Mouse (Mus musculus) neural tube, embryonic 14.5 days (tissue): Measurements from ENCODE around the gene Maml3. TPM values are rescaled to one million over a fixed set of nuclear protein-coding genes. Genes with fewer than 3 reads are reported as not detected.
A peak's percentile ranks its signal among the peaks of the same experiment; 100 is the strongest.

Experiments
- ATAC-seq: fragments of 200-750 bp; cut with Nextera tagmentation; 2 replicates; pipeline ENCODE4 v1.8.0; 2017; ENCODE audit warnings: low read depth, mild to moderate bottlenecking, moderate TSS enrichment, moderate library complexity
- H3K27ac ChIP-seq: fragments of 300-500 bp; sonication (generic); 2 replicates; pipeline ENCODE4 v1.5.1; 2014; ENCODE audit warnings: low read depth, mild to moderate bottlenecking, control low read depth, low read length, moderate library complexity, mixed read lengths
- H3K27me3 ChIP-seq: fragments of 300-500 bp; sonication (generic); 2 replicates; pipeline ENCODE4 v1.6.1; 2014; ENCODE audit warnings: low read length; ENCODE audit not compliant: control insufficient read depth, insufficient read depth
- H3K36me3 ChIP-seq: fragments of 300-500 bp; sonication (generic); 2 replicates; pipeline ENCODE4 v1.6.1; 2014; ENCODE audit warnings: low read length, mixed read lengths; ENCODE audit not compliant: control insufficient read depth, insufficient read depth
- H3K4me1 ChIP-seq: fragments of 300-500 bp; sonication (generic); 2 replicates; pipeline ENCODE4 v1.6.1; 2014; ENCODE audit warnings: low read length; ENCODE audit not compliant: control insufficient read depth, insufficient read depth
- H3K4me2 ChIP-seq: fragments of 300-500 bp; sonication (generic); 2 replicates; pipeline ENCODE4 v1.6.1; 2014; ENCODE audit warnings: mild to moderate bottlenecking, low read depth, low read length, control low read depth
- H3K4me3 ChIP-seq: fragments of 300-500 bp; sonication (generic); 2 replicates; pipeline ENCODE4 v1.5.1; 2014; ENCODE audit warnings: low read depth, low read length, control low read depth, mixed read lengths
- H3K9ac ChIP-seq: fragments of 300-500 bp; sonication (generic); replicated peaks from 2 replicates; pipeline ENCODE4 v1.6.1; 2014; ENCODE audit warnings: low read depth, mild to moderate bottlenecking, control low read depth, low read length, mixed read lengths
- H3K9me3 ChIP-seq: fragments of 300-500 bp; sonication (generic); 2 replicates; pipeline ENCODE4 v1.6.1; 2016; ENCODE audit warnings: low read length; ENCODE audit not compliant: control insufficient read depth
- WGBS: fragments of 180-500 bp; shearing (Covaris S2); extraction: QIAGEN DNeasy Blood & Tissue Kit; methylation state at CpG from one replicate; pipeline ENCODE4 v1.1.7; 2014; 5-methylcytosine and 5-hydroxymethylcytosine counted together
- polyA plus RNA-seq: library from polyadenylated mRNA; unstranded; fragments of >200 nt; fragmentation: Nextera tagmentation; extraction: Ambion mirVana; gene quantifications from 2 replicates; pipeline ENCODE4 v1.2.1, GENCODE M21; 2014

Gene Maml3
- polyA plus RNA-seq, 1 experiment from 2014 or later = 8.2 TPM

DNA sequence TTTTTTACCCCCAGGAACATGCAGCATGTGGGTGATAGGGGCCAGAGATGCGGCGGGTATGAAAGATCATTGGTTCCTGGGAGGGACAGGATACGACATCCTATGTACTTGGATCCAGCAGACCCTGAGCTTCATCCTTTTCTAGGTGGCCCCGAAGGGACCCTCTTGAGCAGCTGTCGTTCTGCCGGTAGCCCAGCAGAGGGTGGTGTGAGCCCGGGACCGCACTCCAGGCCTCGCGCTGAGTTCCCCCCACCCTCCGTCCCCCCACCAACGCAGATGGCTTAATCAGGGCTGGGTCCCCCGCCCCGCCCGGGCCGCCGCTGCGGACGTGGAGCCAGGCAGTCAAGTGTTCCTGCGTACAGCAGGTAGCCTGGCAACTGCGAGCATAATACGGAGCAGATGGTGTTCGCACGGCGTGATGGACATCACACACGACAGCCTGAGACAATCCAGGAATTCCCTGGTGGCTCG is 403.6 kb downstream of the Maml3 start:
- peak; percentile 95 for ATAC-seq
- Histone ChIP-seq H3K9ac (peak overlapping the region; percentile 50), H3K4me2 (peak overlapping the region; percentile 47), H3K4me1 (peaks cover 27% of the 10 kb centered on the region), H3K9me3 (no peaks in the 10 kb centered on the region), H3K27me3 (no peaks in the 10 kb centered on the region), H3K36me3 (no peaks in the 10 kb centered on the region), H3K4me3 (peak overlapping the region; percentile 26), H3K27ac (peak overlapping the region; percentile 85)
- WGBS = under 1% methylated on average over 27 of the region's 27 CpGs

DNA sequence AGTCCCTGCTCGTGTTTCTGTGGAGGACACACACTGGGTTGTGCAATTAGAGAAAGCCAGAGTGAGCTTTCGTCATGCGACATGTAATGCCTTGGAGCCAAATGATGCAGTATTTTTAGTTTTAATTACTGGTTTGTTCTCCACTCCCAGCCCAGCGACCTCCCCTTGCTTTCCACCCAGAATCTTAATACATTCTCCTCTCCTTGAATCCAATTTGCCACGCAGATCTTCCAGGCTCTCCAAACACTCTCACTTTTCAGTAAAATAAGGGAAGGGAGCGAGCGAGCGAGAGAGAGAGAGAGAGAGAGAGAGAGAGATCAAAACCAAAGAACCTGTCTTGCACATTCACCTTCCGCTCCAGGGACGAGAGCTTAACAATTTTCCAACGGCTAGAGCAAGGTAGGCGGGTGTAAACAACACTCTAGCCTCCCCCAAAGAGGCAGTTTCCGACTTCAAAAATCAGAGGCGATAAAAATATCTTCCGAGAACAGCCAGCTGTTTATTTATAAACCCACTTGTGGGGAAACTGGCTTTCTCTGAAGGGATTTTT is 404.1 kb downstream of the Maml3 start:
- Histone ChIP-seq H3K27ac (peak overlapping the region; percentile 85), H3K27me3 (no peaks in the 10 kb centered on the region), H3K4me2 (peak overlapping the region; percentile 47), H3K9me3 (no peaks in the 10 kb centered on the region), H3K4me1 (peaks cover 27% of the 10 kb centered on the region), H3K4me3 (peak overlapping the region; percentile 26), H3K9ac (peak overlapping the region; percentile 50), H3K36me3 (no peaks in the 10 kb centered on the region)
- no peak for ATAC-seq
- 20% methylated on average over 15 of the region's 15 CpGs for WGBS

DNA sequence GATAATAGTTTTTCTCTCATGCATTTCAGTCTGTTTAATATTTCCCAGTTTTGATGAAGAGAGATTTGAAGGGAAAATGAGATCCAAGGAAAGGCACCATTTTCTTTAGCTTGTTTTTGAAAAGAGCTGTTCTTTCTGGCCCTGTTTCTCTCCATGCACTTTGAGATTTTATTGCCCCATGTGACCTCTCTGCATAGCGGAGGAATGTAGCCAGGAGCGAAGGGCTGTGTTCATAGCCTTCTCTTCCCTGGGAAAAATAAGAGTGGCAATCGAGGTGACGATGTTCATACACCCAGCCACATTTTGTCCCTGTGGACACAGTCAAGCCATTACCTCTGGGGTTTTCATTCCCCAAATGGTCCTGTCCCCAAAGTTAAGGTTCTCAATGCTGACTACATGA is 404.8 kb downstream of the Maml3 start:
- 18% methylated on average over 4 of the region's 4 CpGs for WGBS
- H3K9ac ChIP-seq = peak overlapping the region; percentile 11; the same call in 1 of the 2 replicates
- no peak overlapping the region for H3K4me3 ChIP-seq
- no peak for ATAC-seq
- 0 out of 2 replicates have a peak overlapping the region, but pooled peaks have one; percentile 47 for H3K4me2 ChIP-seq
- H3K9me3 ChIP-seq = no peaks in the 10 kb centered on the region
- H3K27me3 ChIP-seq = no peaks in the 10 kb centered on the region
- peaks cover 27% of the 10 kb centered on the region for H3K4me1 ChIP-seq
- H3K27ac ChIP-seq = peak overlapping the region; percentile 85
- H3K36me3 ChIP-seq = no peaks in the 10 kb centered on the region

DNA sequence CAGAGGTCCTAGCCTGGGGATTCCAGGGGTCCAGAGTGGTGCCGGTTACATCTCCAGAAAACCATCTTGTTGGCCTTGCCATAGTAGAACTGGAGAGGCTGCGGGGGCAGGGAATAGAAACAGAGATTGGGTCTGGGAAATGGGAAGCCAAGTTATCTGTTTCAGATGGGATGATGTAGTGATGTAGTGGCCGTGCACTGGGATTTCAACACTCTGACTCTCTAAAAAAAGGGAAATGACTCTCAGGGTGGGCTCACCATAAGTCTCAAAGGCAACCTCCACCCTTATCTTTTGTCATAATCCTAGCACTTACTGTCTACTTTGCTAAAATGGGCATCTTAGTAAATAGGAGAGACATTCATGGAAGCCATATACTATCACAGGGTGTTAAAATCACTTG is 406.9 kb downstream of the Maml3 start:
- ATAC-seq = no peak
- Histone ChIP-seq H3K9me3 (no peaks in the 10 kb centered on the region), H3K4me1 (peaks cover 27% of the 10 kb centered on the region), H3K27ac (no peak overlapping the region), H3K4me3 (no peak overlapping the region), H3K27me3 (no peaks in the 10 kb centered on the region), H3K36me3 (no peaks in the 10 kb centered on the region), H3K9ac (no peak overlapping the region), H3K4me2 (no peak overlapping the region)
- 88% methylated on average over 3 of the region's 3 CpGs for WGBS

DNA sequence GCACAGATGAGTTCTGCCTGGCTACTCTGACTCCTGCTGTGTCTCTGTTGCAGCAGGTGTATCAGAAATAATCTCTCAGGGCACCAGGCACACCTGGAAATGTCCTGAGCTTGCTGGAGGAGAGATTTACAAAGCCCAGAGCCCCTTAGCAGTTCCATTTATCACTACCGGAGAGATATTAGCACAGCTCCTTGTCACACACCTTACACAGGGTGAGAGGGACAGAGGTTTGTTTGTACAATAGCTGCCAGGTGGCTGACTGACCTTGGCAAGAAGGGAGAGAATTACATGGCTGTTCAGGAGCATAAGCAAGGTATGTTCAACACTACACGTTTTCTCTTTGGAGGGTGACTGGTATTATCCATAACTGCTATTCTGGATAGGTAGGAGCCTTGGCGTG is 409.2 kb downstream of the Maml3 start:
- Histone ChIP-seq H3K4me2 (no peak overlapping the region), H3K4me3 (no peak overlapping the region), H3K36me3 (no peaks in the 10 kb centered on the region), H3K9me3 (no peaks in the 10 kb centered on the region), H3K27me3 (no peaks in the 10 kb centered on the region), H3K9ac (no peak overlapping the region), H3K27ac (no peak overlapping the region), H3K4me1 (peaks cover 10% of the 10 kb centered on the region)
- 91% methylated on average over 3 of the region's 3 CpGs for WGBS
- no peak for ATAC-seq

DNA sequence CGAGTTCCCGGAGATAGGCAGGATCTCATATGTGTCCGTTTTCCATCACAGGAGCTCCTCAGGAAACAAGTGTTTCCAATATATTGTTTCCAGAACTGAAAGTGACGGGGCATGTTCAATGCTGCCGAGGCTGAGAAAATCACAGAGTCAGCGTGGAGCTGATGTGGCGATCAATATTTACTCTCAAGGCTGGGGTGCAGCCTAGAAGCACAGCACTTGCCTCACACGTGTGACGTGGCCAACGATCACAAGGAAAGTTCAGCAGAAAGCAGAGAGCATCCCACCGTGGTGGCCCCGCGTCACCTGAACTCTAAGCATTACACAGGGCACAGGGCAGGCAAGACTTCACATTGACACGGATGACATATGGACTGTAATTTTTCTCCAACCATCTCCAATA is 410.3 kb downstream of the Maml3 start:
- no peaks in the 10 kb centered on the region for H3K9me3 ChIP-seq
- H3K27ac ChIP-seq = no peak overlapping the region
- no peaks in the 10 kb centered on the region for H3K27me3 ChIP-seq
- ATAC-seq = no peak
- no peak overlapping the region for H3K4me2 ChIP-seq
- no peak overlapping the region for H3K4me3 ChIP-seq
- no peaks in the 10 kb centered on the region for H3K4me1 ChIP-seq
- WGBS = 90% methylated on average over 14 of the region's 14 CpGs
- H3K9ac ChIP-seq = no peak overlapping the region
- no peaks in the 10 kb centered on the region for H3K36me3 ChIP-seq

DNA sequence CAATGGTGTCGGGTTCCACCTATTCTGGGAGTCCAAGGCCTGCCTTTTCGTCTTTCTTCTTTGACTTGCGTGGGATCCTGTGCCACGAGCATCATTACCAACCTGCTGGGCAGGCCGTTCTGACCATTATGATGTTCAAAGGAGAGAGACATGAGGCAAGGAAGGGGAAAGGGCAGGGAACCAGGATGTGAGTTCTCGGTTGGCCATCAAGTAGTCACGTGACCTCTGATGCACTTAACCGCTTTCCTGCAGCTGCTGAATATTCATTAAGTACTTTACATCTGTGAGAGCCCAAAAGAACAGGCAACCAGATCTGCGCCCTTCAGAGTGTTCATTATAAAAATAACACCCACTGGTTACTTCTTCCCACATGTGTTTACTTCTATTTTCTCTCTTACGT is 411.7 kb downstream of the Maml3 start:
- H3K4me2 ChIP-seq = no peak overlapping the region
- no peak overlapping the region for H3K4me3 ChIP-seq
- 84% methylated on average over 10 of the region's 10 CpGs for WGBS
- no peaks in the 10 kb centered on the region for H3K4me1 ChIP-seq
- H3K36me3 ChIP-seq = peaks cover 10% of the 10 kb centered on the region; the same call in 1 of the 2 replicates
- H3K9me3 ChIP-seq = no peaks in the 10 kb centered on the region
- H3K27ac ChIP-seq = no peak overlapping the region
- H3K27me3 ChIP-seq = no peaks in the 10 kb centered on the region
- H3K9ac ChIP-seq = no peak overlapping the region
- ATAC-seq = no peak

DNA sequence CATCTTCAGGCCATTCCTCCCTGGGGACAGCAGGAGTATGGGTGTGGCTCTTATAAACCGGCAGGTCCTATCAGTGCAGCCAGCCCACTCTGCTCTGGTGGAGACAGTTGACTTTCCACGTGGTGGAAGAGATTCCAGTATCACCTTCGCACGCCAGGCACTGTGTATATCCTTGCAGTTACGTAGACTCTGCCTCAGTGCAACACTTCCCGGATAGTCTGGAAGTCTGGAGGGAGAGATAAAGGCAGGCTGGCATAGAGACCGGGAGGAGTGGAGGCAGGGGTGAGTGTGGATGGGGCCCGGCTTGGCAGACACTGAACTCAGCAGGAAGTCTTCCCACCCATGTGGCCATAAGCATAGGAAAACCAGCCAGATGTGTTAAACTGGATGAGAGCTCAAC is 416.2 kb downstream of the Maml3 start:
- no peak overlapping the region for H3K4me3 ChIP-seq
- no peak overlapping the region for H3K4me2 ChIP-seq
- no peaks in the 10 kb centered on the region for H3K4me1 ChIP-seq
- no peak overlapping the region for H3K9ac ChIP-seq
- H3K36me3 ChIP-seq = peaks cover 14% of the 10 kb centered on the region; the same call in 1 of the 2 replicates
- H3K27me3 ChIP-seq = no peaks in the 10 kb centered on the region
- no peak for ATAC-seq
- 94% methylated on average over 8 of the region's 8 CpGs for WGBS
- H3K9me3 ChIP-seq = no peaks in the 10 kb centered on the region
- no peak overlapping the region for H3K27ac ChIP-seq

DNA sequence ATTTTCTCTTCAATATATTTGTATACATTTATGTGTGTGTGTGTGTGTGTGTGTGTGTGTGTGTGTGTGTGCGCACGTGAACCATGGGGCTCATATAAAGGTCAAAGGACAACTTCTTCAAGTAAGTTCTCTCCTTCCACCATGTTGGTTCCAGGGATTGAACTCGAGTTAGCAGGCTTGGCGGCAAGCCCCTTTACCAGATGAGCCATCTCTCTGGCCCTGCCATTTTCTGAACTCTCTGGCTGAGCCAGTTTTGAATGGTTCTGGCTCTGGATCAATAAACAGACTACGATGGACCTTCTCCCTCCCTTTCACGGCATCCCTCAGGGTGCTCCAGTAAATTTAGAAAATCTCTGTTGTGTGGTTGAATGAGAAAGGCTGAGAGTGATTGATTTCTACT is 418.1 kb downstream of the Maml3 start:
- H3K4me2 ChIP-seq = no peak overlapping the region
- no peaks in the 10 kb centered on the region for H3K4me1 ChIP-seq
- WGBS = 66% methylated on average over 6 of the region's 6 CpGs
- H3K9ac ChIP-seq = no peak overlapping the region
- no peak overlapping the region for H3K4me3 ChIP-seq
- peaks cover 14% of the 10 kb centered on the region; the same call in 1 of the 2 replicates for H3K36me3 ChIP-seq
- no peaks in the 10 kb centered on the region for H3K9me3 ChIP-seq
- H3K27me3 ChIP-seq = no peaks in the 10 kb centered on the region
- ATAC-seq = no peak
- H3K27ac ChIP-seq = no peak overlapping the region
